Mouse (Mus musculus): ENCODE results near the gene Zbtb20. TPM values are rescaled to one million over a fixed set of nuclear protein-coding genes. Genes with fewer than 3 reads are reported as not detected.

The Zbtb20 gene
- polyA plus RNA-seq, 1 experiment = 72.7 TPM

DNA sequence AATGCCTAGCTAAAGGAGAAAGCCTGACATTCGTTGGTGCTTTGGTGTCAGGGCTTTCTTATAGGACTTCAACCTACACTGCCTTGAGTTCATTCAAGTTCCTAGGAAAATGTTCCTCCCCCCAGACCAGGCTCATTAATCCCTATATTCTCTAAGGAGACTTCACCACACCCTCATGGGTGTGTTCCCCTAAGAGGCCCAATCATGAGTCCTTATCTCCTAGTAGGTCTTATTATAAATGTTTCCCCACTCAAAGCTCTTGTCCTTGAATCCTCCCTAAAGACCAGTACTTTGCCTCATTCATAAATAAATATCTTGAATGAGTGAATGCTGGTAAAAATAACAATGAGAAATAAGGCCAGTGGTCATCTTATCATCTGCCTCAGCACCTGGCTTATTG lies 772.0 kb downstream of the Zbtb20 start:
- TF ChIP-seq POLR2A (IDR thresholded peaks at IDR 0.05; ENCODE audit: insufficient read depth, low read depth, low read length) (no peak), CTCF (IDR thresholded peaks at IDR 0.05; ENCODE audit: insufficient read depth, low read depth, low read length) (no peak)
- no peak overlapping the region for H3K4me3 ChIP-seq (ENCODE audit: insufficient read depth, low read depth, low read length)
- no peaks in the 10 kb centered on the region for H3K4me1 ChIP-seq (ENCODE audit: control insufficient read depth, insufficient read depth, low read length)
- WGBS = 81% methylated on average over 1 of the region's 1 CpGs
- no peak overlapping the region for H3K27ac ChIP-seq (ENCODE audit: insufficient read depth, low read depth, low read length)

DNA sequence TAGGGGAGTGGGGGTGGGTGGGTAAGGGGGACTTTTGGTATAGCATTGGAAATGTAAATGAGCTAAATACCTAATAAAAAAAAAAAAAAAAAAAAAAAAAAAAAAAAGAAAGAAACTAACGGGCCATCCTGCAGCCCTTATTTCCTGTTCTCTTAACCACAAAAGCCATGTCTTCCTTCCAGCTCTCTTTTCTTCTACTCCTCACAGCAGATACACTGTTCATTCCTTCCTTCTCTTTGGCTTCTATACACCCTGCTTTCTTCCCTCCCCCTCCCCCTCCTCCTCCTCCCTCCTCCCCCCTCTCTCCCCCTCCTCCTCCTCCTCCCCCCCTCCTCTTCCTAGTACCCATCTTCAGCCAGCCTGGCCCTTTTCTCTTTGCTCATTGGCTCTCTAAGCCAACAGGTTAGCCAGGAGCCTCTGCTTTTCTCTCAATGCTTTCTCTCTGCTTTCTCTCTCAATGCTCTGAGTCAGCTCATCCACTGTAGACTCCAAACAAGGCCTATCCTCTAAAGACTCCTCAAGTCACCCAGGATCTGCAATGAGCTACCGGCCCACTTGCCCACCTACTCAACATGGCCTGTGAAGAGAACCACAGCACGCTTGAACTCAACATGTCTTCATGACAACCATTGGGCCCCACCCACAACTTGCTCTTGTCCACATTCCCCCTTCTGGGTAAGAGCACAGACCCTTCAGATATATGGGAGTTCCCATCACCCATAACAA lies 774.8 kb downstream of the Zbtb20 start:
- Histone ChIP-seq H3K4me1 (ENCODE audit: control insufficient read depth, insufficient read depth, low read length) (no peaks in the 10 kb centered on the region), H3K27ac (ENCODE audit: insufficient read depth, low read depth, low read length) (no peak overlapping the region), H3K4me3 (ENCODE audit: insufficient read depth, low read depth, low read length) (no peak overlapping the region)
- TF ChIP-seq CTCF (IDR thresholded peaks at IDR 0.05; ENCODE audit: insufficient read depth, low read depth, low read length) (no peak), POLR2A (IDR thresholded peaks at IDR 0.05; ENCODE audit: insufficient read depth, low read depth, low read length) (no peak)
- 91% methylated on average over 3 of the region's 3 CpGs for WGBS

DNA sequence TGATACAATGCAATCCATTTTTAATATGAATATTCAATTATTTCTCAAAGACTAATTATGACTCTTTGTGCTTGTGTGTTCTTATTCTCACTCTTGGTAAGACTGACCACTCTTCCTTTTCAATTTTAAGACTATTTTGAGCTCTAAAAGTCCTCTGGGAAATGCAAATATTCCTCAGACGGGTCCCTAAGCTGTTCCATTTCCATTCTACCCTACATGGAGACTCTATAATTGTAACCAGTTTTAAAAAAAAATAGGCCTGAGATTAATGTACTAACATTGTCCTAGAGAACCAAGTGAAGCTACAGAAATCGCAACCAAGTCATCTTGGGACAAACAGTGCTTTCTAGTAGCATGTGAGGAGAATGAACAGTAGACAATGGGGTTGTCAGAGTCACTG lies 777.6 kb downstream of the Zbtb20 start:
- Histone ChIP-seq H3K4me3 (ENCODE audit: insufficient read depth, low read depth, low read length) (no peak overlapping the region), H3K4me1 (ENCODE audit: control insufficient read depth, insufficient read depth, low read length) (no peaks in the 10 kb centered on the region), H3K27ac (ENCODE audit: insufficient read depth, low read depth, low read length) (no peak overlapping the region)
- 87% methylated on average over 2 of the region's 2 CpGs for WGBS
- TF ChIP-seq POLR2A (IDR thresholded peaks at IDR 0.05; ENCODE audit: insufficient read depth, low read depth, low read length) = no peak

DNA sequence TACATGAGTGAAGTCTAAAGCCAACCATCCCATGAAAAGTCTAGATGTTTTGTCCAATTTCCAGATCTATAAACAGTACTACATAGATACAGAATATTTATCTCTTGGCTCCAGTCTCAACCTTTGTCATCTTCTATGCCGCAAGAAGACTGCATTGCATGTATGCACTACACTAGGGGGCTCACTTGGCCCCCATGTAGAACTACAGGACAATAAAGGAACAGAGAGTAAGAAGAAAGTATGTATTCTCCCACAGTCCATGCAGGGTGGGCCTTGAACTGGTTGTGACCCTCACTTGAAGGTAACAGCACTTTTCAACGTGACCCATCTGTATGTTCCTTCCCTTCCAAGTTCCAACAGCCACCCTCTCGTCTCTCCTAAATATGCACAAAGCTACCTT lies 778.6 kb downstream of the Zbtb20 start:
- TF ChIP-seq POLR2A (IDR thresholded peaks at IDR 0.05; ENCODE audit: insufficient read depth, low read depth, low read length) (no peak), CTCF (IDR thresholded peaks at IDR 0.05; ENCODE audit: insufficient read depth, low read depth, low read length) (no peak)
- Histone ChIP-seq H3K4me3 (ENCODE audit: insufficient read depth, low read depth, low read length) (no peak overlapping the region), H3K27ac (ENCODE audit: insufficient read depth, low read depth, low read length) (no peak overlapping the region), H3K4me1 (ENCODE audit: control insufficient read depth, insufficient read depth, low read length) (no peaks in the 10 kb centered on the region)
- 91% methylated on average over 3 of the region's 3 CpGs for WGBS

DNA sequence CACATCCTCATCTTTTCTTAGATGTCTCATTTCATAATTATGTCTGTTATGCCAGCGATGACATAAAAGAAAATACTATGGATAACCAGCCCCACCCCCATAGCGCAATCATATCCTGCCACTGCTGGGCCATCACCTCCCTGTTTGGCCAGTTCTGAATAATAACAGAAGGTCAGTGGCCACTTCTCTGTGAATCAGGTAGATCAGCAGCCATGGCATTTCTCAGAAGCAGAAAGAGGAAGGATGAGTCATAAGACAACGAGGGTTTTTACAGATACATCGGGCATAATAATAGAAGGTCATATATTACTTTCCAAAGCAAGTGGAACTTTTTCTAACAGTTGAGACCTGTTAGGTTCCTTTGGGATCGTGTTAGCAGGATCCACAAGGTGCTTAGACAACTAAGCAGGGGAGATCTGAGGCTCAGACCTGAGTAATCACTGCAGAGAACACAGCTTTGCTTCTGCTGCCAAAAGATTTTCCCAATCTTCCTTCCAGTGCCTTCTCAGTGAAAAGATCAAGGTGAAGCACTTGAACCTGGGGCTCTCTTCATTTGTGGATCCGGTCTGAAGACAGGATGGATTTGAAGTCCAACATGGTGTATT lies 779.6 kb downstream of the Zbtb20 start:
- TF ChIP-seq POLR2A (IDR thresholded peaks at IDR 0.05; ENCODE audit: insufficient read depth, low read depth, low read length) = no peak
- no peak overlapping the region for H3K27ac ChIP-seq (ENCODE audit: insufficient read depth, low read depth, low read length)
- 89% methylated on average over 6 of the region's 6 CpGs for WGBS
- H3K4me3 ChIP-seq (ENCODE audit: insufficient read depth, low read depth, low read length) = no peak overlapping the region
- H3K4me1 ChIP-seq (ENCODE audit: control insufficient read depth, insufficient read depth, low read length) = no peaks in the 10 kb centered on the region

DNA sequence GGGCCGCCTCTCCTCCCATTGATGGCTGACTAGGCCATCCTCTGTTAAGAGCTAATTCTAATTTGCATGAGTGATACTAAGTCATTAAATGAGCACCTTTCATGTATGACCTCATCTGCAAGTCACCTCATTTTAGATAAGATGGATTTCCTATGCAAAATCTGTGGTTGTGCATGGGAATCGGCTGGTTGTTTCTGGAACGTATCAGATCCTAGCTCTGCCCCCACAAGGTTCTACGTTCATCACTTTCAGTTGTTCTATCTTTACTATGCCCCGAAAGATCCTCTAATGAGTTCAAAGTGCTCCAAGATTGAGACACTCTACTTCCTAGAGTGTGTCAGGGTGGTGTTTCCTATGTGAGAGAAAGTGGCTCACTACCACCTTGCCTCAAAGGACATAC lies 785.9 kb downstream of the Zbtb20 start:
- no peak for TF ChIP-seq CTCF (IDR thresholded peaks at IDR 0.05; ENCODE audit: insufficient read depth, low read depth, low read length)
- TF ChIP-seq POLR2A (IDR thresholded peaks at IDR 0.05; ENCODE audit: insufficient read depth, low read depth, low read length) = no peak
- Histone ChIP-seq H3K27ac (ENCODE audit: insufficient read depth, low read depth, low read length) (no peak overlapping the region), H3K4me1 (ENCODE audit: control insufficient read depth, insufficient read depth, low read length) (no peaks in the 10 kb centered on the region), H3K4me3 (ENCODE audit: insufficient read depth, low read depth, low read length) (no peak overlapping the region)
- 99% methylated on average over 5 of the region's 5 CpGs for WGBS

GRCm38 (mm10) chr16:43662124-43663004 lies 786.7 kb downstream of the Zbtb20 start:
- H3K27ac ChIP-seq (ENCODE audit: insufficient read depth, low read depth, low read length) = no peak overlapping the region
- no peak overlapping the region for H3K4me3 ChIP-seq (ENCODE audit: insufficient read depth, low read depth, low read length)
- no peaks in the 10 kb centered on the region for H3K4me1 ChIP-seq (ENCODE audit: control insufficient read depth, insufficient read depth, low read length)
- 89% methylated on average over 10 of the region's 10 CpGs for WGBS
- no peak for TF ChIP-seq POLR2A (IDR thresholded peaks at IDR 0.05; ENCODE audit: insufficient read depth, low read depth, low read length)
- no peak for TF ChIP-seq CTCF (IDR thresholded peaks at IDR 0.05; ENCODE audit: insufficient read depth, low read depth, low read length)

GRCm38 (mm10) chr16:43663978-43664579 lies 788.4 kb downstream of the Zbtb20 start, which contains the start of gene Tigit:
Gene Tigit, minus strand, starts transcription at chr16:43664146.
- Histone ChIP-seq H3K4me1 (ENCODE audit: control insufficient read depth, insufficient read depth, low read length) (no peaks in the 10 kb centered on the region), H3K4me3 (ENCODE audit: insufficient read depth, low read depth, low read length) (no peak within 1 kb of the TSS), H3K27ac (ENCODE audit: insufficient read depth, low read depth, low read length) (no peak within 1 kb of the TSS)
- WGBS = 87% methylated on average over 7 of the region's 7 CpGs
- TF ChIP-seq CTCF (IDR thresholded peaks at IDR 0.05; ENCODE audit: insufficient read depth, low read depth, low read length) = no peak
- TF ChIP-seq POLR2A (IDR thresholded peaks at IDR 0.05; ENCODE audit: insufficient read depth, low read depth, low read length) = no peak

- TF ChIP-seq CTCF (IDR thresholded peaks at IDR 0.05; ENCODE audit: insufficient read depth, low read depth, low read length) (no peak), POLR2A (IDR thresholded peaks at IDR 0.05; ENCODE audit: insufficient read depth, low read depth, low read length) (no peak)
- Histone ChIP-seq H3K4me1 (ENCODE audit: control insufficient read depth, insufficient read depth, low read length) (no peaks in the 10 kb centered on the region), H3K4me3 (ENCODE audit: insufficient read depth, low read depth, low read length) (no peak overlapping the region), H3K27ac (ENCODE audit: insufficient read depth, low read depth, low read length) (no peak overlapping the region)
Measured at GRCm38 (mm10) chr16:43664861-43665260, 789.2 kb downstream of the Zbtb20 start.

All from olfactory bulb, adult 2 months (tissue).